Mouse (Mus musculus): ENCODE results near the gene Sec11a. TPM values are rescaled to one million over a fixed set of nuclear protein-coding genes. Genes with fewer than 3 reads are reported as not detected.
"Not testable (repeated sequence)": the region's sequence is repeated elsewhere in the genome, so short reads cannot be mapped to it uniquely, and the experiment has no call there.

Sec11a gene
- polyA plus RNA-seq, 1 experiment = 0.23 TPM

DNA sequence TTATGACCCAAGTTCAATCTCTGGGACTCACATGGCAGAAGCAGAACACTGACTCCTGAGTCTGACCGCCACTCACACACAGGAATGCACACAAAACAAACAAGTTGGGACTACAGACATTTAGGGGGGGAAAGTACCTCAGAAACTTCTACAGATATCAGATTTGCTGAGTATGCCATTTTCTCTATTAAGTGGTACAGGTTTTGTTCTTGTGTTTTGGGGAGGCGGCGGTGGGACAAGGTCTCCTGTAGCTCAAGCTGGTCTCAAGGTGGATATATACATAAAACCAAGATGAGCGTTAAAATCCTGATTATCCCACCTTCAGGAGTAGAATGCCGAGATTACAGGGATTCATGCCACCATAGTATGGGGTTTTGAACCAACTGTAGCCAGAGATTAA, 44.0 kb upstream of the Sec11a start:
- no peaks in the 10 kb centered on the region for H3K9me3 ChIP-seq (ENCODE audit: control insufficient read depth, low read length)
- no peaks in the 10 kb centered on the region for H3K27me3 ChIP-seq (ENCODE audit: control insufficient read depth)
- peaks cover 10% of the 10 kb centered on the region for H3K36me3 ChIP-seq (ENCODE audit: control insufficient read depth)
- peak overlapping the region; percentile 98 for H3K4me3 ChIP-seq (replicated peaks)
- peaks cover 86% of the 10 kb centered on the region for H3K4me1 ChIP-seq (ENCODE audit: control insufficient read depth)
- TF ChIP-seq TAL1 (IDR thresholded peaks at IDR 0.05; ENCODE audit: low read length) (no peak), GATA1 (IDR thresholded peaks at IDR 0.05; ENCODE audit: low read length) (no peak)

DNA sequence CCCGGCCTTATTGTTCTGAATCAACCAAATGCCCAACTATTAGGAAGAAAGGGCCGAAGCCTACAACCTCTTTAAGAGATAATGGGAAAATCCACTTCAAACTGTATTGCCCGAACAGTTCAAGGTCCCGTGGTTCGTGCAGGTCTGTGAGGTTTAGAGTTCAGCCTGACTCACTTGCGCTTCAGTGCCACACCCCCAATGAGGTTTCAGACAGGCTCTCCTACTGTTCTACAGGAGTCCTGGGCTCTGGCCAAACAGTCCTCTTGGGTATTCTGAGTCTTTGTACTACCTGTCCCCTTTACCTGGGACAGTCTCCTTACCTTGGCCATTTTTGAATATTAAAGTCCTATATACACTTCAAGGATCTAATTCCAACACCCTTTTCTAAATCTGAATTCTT, 42.7 kb upstream of the Sec11a start:
- TF ChIP-seq GATA1 (IDR thresholded peaks at IDR 0.05; ENCODE audit: low read length) (no peak), TAL1 (IDR thresholded peaks at IDR 0.05; ENCODE audit: low read length) (no peak)
- Histone ChIP-seq H3K27me3 (ENCODE audit: control insufficient read depth) (no peaks in the 10 kb centered on the region), H3K9me3 (ENCODE audit: control insufficient read depth, low read length) (no peaks in the 10 kb centered on the region), H3K4me3 (replicated peaks) (no peak overlapping the region), H3K4me1 (ENCODE audit: control insufficient read depth) (peaks cover 83% of the 10 kb centered on the region), H3K36me3 (ENCODE audit: control insufficient read depth) (no peaks in the 10 kb centered on the region)

GRCm38 (mm10) chr7:80987805-80988625, 40.4 kb upstream of the Sec11a start:
- TF ChIP-seq GATA1 (IDR thresholded peaks at IDR 0.05; ENCODE audit: low read length) (no peak), TAL1 (IDR thresholded peaks at IDR 0.05; ENCODE audit: low read length) (no peak)
- no peaks in the 10 kb centered on the region for H3K9me3 ChIP-seq (ENCODE audit: control insufficient read depth, low read length)
- no peaks in the 10 kb centered on the region for H3K27me3 ChIP-seq (ENCODE audit: control insufficient read depth)
- no peak overlapping the region for H3K4me3 ChIP-seq (replicated peaks)
- no peaks in the 10 kb centered on the region for H3K36me3 ChIP-seq (ENCODE audit: control insufficient read depth)
- peaks cover 73% of the 10 kb centered on the region for H3K4me1 ChIP-seq (ENCODE audit: control insufficient read depth)

GRCm38 (mm10) chr7:80986458-80987187, 39.0 kb upstream of the Sec11a start:
- Histone ChIP-seq H3K9me3 (ENCODE audit: control insufficient read depth, low read length) (no peaks in the 10 kb centered on the region), H3K36me3 (ENCODE audit: control insufficient read depth) (no peaks in the 10 kb centered on the region), H3K27me3 (ENCODE audit: control insufficient read depth) (no peaks in the 10 kb centered on the region), H3K4me3 (replicated peaks) (no peak overlapping the region), H3K4me1 (ENCODE audit: control insufficient read depth) (peaks cover 61% of the 10 kb centered on the region)
- TF ChIP-seq GATA1 (IDR thresholded peaks at IDR 0.05; ENCODE audit: low read length) (no peak), TAL1 (IDR thresholded peaks at IDR 0.05; ENCODE audit: low read length) (no peak)

- Histone ChIP-seq H3K27me3 (ENCODE audit: control insufficient read depth) (no peaks in the 10 kb centered on the region), H3K4me3 (replicated peaks) (no peak overlapping the region), H3K9me3 (ENCODE audit: control insufficient read depth, low read length) (no peaks in the 10 kb centered on the region), H3K4me1 (ENCODE audit: control insufficient read depth) (peaks cover 6% of the 10 kb centered on the region), H3K36me3 (ENCODE audit: control insufficient read depth) (no peaks in the 10 kb centered on the region)
- TF ChIP-seq TAL1 (IDR thresholded peaks at IDR 0.05; ENCODE audit: low read length) (no peak), GATA1 (IDR thresholded peaks at IDR 0.05; ENCODE audit: low read length) (no peak)
Measured at GRCm38 (mm10) chr7:80980566-80980965, 33.0 kb upstream of the Sec11a start.

- H3K9me3 ChIP-seq (ENCODE audit: control insufficient read depth, low read length); H3K4me1 ChIP-seq (ENCODE audit: control insufficient read depth); H3K27me3 ChIP-seq (ENCODE audit: control insufficient read depth); H3K36me3 ChIP-seq (ENCODE audit: control insufficient read depth); H3K4me3 ChIP-seq (replicated peaks): not testable (repeated sequence)
Measured at GRCm38 (mm10) chr7:80973638-80974015, 26.0 kb upstream of the Sec11a start.

- not testable (repeated sequence) for H3K4me1 ChIP-seq (ENCODE audit: control insufficient read depth); H3K36me3 ChIP-seq (ENCODE audit: control insufficient read depth); H3K27me3 ChIP-seq (ENCODE audit: control insufficient read depth); H3K4me3 ChIP-seq (replicated peaks); H3K9me3 ChIP-seq (ENCODE audit: control insufficient read depth, low read length)
Measured at GRCm38 (mm10) chr7:80972920-80973637, 25.5 kb upstream of the Sec11a start.

DNA sequence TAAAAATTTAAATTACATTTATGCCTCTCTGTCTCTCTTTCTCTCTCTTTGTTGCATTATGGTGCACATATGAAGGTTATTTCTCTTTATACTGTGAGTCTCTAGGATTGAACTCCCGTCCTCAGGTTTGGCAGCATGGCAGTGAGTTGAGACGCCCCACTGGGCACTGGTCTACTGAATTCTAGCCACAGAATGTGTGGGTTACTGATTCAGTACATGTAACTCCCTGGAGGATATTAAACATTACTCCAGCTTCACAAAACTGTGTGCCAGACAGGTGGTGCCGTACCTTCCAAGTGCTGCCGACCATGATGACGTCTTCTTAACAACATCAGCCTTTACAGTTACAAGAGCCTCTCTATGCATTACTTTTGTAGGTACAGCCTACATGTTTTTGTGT, 24.5 kb upstream of the Sec11a start:
- Histone ChIP-seq H3K9me3 (ENCODE audit: control insufficient read depth, low read length) (peaks cover 4% of the 10 kb centered on the region; the same call in 1 of the 2 replicates), H3K36me3 (ENCODE audit: control insufficient read depth) (no peaks in the 10 kb centered on the region), H3K4me1 (ENCODE audit: control insufficient read depth) (no peaks in the 10 kb centered on the region; the same call in 1 of the 2 replicates), H3K27me3 (ENCODE audit: control insufficient read depth) (no peaks in the 10 kb centered on the region), H3K4me3 (replicated peaks) (no peak overlapping the region)
- TF ChIP-seq GATA1 (IDR thresholded peaks at IDR 0.05; ENCODE audit: low read length) (no peak), TAL1 (IDR thresholded peaks at IDR 0.05; ENCODE audit: low read length) (no peak)

GRCm38 (mm10) chr7:80971419-80971818, 23.8 kb upstream of the Sec11a start:
- Histone ChIP-seq H3K4me3 (replicated peaks) (no peak overlapping the region), H3K9me3 (ENCODE audit: control insufficient read depth, low read length) (peaks cover 8% of the 10 kb centered on the region), H3K27me3 (ENCODE audit: control insufficient read depth) (no peaks in the 10 kb centered on the region), H3K36me3 (ENCODE audit: control insufficient read depth) (no peaks in the 10 kb centered on the region), H3K4me1 (ENCODE audit: control insufficient read depth) (peaks cover 3% of the 10 kb centered on the region)
- TF ChIP-seq TAL1 (IDR thresholded peaks at IDR 0.05; ENCODE audit: low read length) = no peak
- no peak for TF ChIP-seq GATA1 (IDR thresholded peaks at IDR 0.05; ENCODE audit: low read length)

Data from erythroblast, embryonic 14.5 days (primary cell).